Mouse (Mus musculus) hindbrain, postnatal 0 days (tissue): ENCODE data around the gene Gm49711. TPM values are rescaled to one million over a fixed set of nuclear protein-coding genes. Genes with fewer than 3 reads are reported as not detected.
A peak's percentile ranks its signal among the peaks of the same experiment; 100 is the strongest.
"Not testable (repeated sequence)": the region's sequence is repeated elsewhere in the genome, so short reads cannot be mapped to it uniquely, and the experiment has no call there.

ENCODE experiments used
- ATAC-seq: fragments of 200-750 bp; cut with Nextera tagmentation; 2 replicates; pipeline ENCODE4 v1.8.0; 2017; ENCODE audit warnings: mild to moderate bottlenecking, moderate TSS enrichment, moderate library complexity
- DNase-seq: peaks from one replicate; pipeline ENCODE4 v3.0.0-alpha.2; 2015; ENCODE audit warnings: low spot score
- H3K27ac ChIP-seq: fragments of 300-500 bp; sonication (generic); 2 replicates; pipeline ENCODE4 v1.5.1; 2014; ENCODE audit warnings: mild to moderate bottlenecking
- H3K27me3 ChIP-seq: fragments of 300-500 bp; sonication (generic); 2 replicates; pipeline ENCODE4 v1.6.1; 2014; ENCODE audit warnings: low read length, mixed read lengths; ENCODE audit not compliant: insufficient read depth
- H3K36me3 ChIP-seq: fragments of 300-500 bp; sonication (generic); 2 replicates; pipeline ENCODE4 v1.6.1; 2014; ENCODE audit warnings: low read length, mixed read lengths; ENCODE audit not compliant: insufficient read depth
- H3K4me1 ChIP-seq: fragments of 300-500 bp; sonication (generic); 2 replicates; pipeline ENCODE4 v1.6.1; 2014; ENCODE audit warnings: antibody characterized with exemption, low read length, mixed read lengths; ENCODE audit not compliant: insufficient read depth
- H3K4me2 ChIP-seq: fragments of 300-500 bp; sonication (generic); 2 replicates; pipeline ENCODE4 v1.6.1; 2014; ENCODE audit warnings: low read depth, mild to moderate bottlenecking, low read length, moderate library complexity, mixed read lengths
- H3K4me3 ChIP-seq: fragments of 300-500 bp; sonication (generic); 2 replicates; pipeline ENCODE4 v1.5.1; 2014; ENCODE audit warnings: low read length
- H3K9ac ChIP-seq: fragments of 300-500 bp; sonication (generic); replicated peaks from 2 replicates; pipeline ENCODE4 v1.6.1; 2014; ENCODE audit warnings: mild to moderate bottlenecking, low read length, moderate library complexity, mixed read lengths
- H3K9me3 ChIP-seq: fragments of 300-500 bp; sonication (generic); 2 replicates; pipeline ENCODE4 v1.6.1; 2016; ENCODE audit warnings: low read length, mixed read lengths
- CTCF ChIP-seq: IDR thresholded peaks from 2 replicates; pipeline ENCODE4 v1.5.1; 2016; ENCODE audit warnings: antibody characterized with exemption, control low read depth, low read depth
- WGBS: fragments of 180-500 bp; shearing (Covaris S2); extraction: QIAGEN DNeasy Blood & Tissue Kit; methylation state at CpG from one replicate; pipeline ENCODE4 v1.1.7; 2014; 5-methylcytosine and 5-hydroxymethylcytosine counted together
- polyA plus RNA-seq: library from polyadenylated mRNA; unstranded; fragments of >200 nt; fragmentation: Nextera tagmentation; extraction: Ambion mirVana; gene quantifications from 2 replicates; pipeline ENCODE4 v1.2.1, GENCODE M21; 2015
- total RNA-seq: library from RNA; depleted of rRNA; stranded (reverse); fragments of >200 nt; gene quantifications from 2 replicates; pipeline ENCODE4 v1.2.3, GENCODE M21; 2014

The Gm49711 gene
- total and polyA plus RNA-seq, 2 experiments from 2014 or later, result 0.58 TPM; not detected in 1

- TF ChIP-seq CTCF, result no peak
- no peak overlapping the region for H3K4me3 ChIP-seq
- no peaks in the 10 kb centered on the region for H3K36me3 ChIP-seq
- ATAC-seq (no peak), DNase-seq (no peak)
- H3K4me1 ChIP-seq, result no peaks in the 10 kb centered on the region
- no peak overlapping the region for H3K9ac ChIP-seq
- no peak overlapping the region for H3K27ac ChIP-seq
- H3K9me3 ChIP-seq, result peaks cover 3% of the 10 kb centered on the region; the same call in 1 of the 2 replicates
- no peak overlapping the region for H3K4me2 ChIP-seq
- H3K27me3 ChIP-seq, result no peaks in the 10 kb centered on the region
Observed at GRCm38 (mm10) chr16:92190603-92191002, 132.5 kb downstream of the Gm49711 start.

- 69% methylated on average over 6 of the region's 6 CpGs for WGBS
- ATAC-seq (no peak), DNase-seq (no peak)
- Histone ChIP-seq H3K9me3 (peaks cover 3% of the 10 kb centered on the region; the same call in 1 of the 2 replicates), H3K4me1 (no peaks in the 10 kb centered on the region), H3K27me3 (no peaks in the 10 kb centered on the region), H3K36me3 (no peaks in the 10 kb centered on the region), H3K27ac (no peak overlapping the region), H3K9ac (no peak overlapping the region), H3K4me2 (no peak overlapping the region), H3K4me3 (no peak overlapping the region)
- TF ChIP-seq CTCF, result no peak
Observed at GRCm38 (mm10) chr16:92195094-92195493, 137.0 kb downstream of the Gm49711 start.

GRCm38 (mm10) chr16:92196741-92197331 is 138.7 kb downstream of the Gm49711 start:
- TF ChIP-seq CTCF, result no peak
- Histone ChIP-seq H3K4me2 (no peak overlapping the region), H3K4me1 (no peaks in the 10 kb centered on the region), H3K27ac (peak overlapping the region; percentile 34), H3K9me3 (peaks cover 3% of the 10 kb centered on the region; the same call in 1 of the 2 replicates), H3K36me3 (no peaks in the 10 kb centered on the region), H3K4me3 (no peak overlapping the region), H3K27me3 (no peaks in the 10 kb centered on the region), H3K9ac (no peak overlapping the region)
- DNase-seq (peak; percentile 52), ATAC-seq (peak; percentile 57)
- WGBS, result 39% methylated on average over 8 of the region's 8 CpGs

- no peak for TF ChIP-seq CTCF
- ATAC-seq (peak; percentile 96), DNase-seq (peak; percentile 79)
- Histone ChIP-seq H3K27me3 (no peaks in the 10 kb centered on the region), H3K36me3 (no peaks in the 10 kb centered on the region), H3K4me3 (no peak overlapping the region), H3K9me3 (no peaks in the 10 kb centered on the region), H3K27ac (peak overlapping the region; percentile 62; the same call in 1 of the 2 replicates), H3K4me2 (no peak overlapping the region), H3K9ac (no peak overlapping the region), H3K4me1 (no peaks in the 10 kb centered on the region)
- WGBS, result 28% methylated on average over 7 of the region's 7 CpGs
Observed at GRCm38 (mm10) chr16:92200615-92201014, 142.5 kb downstream of the Gm49711 start.

GRCm38 (mm10) chr16:92203599-92203998 is 145.5 kb downstream of the Gm49711 start:
- 68% methylated on average over 8 of the region's 8 CpGs for WGBS
- peak; percentile 41 for DNase-seq
- Histone ChIP-seq H3K36me3 (no peaks in the 10 kb centered on the region), H3K4me3 (no peak overlapping the region), H3K9me3 (no peaks in the 10 kb centered on the region), H3K27me3 (no peaks in the 10 kb centered on the region), H3K9ac (no peak overlapping the region), H3K27ac (no peak overlapping the region), H3K4me1 (no peaks in the 10 kb centered on the region), H3K4me2 (no peak overlapping the region)
- TF ChIP-seq CTCF, result peak; percentile 50
- no peak for ATAC-seq

- no peak for TF ChIP-seq CTCF
- no peaks in the 10 kb centered on the region for H3K4me1 ChIP-seq
- no peak overlapping the region for H3K9ac ChIP-seq
- H3K9me3 ChIP-seq, result no peaks in the 10 kb centered on the region
- DNase-seq, result peak; percentile 12
- no peak overlapping the region for H3K4me2 ChIP-seq
- H3K4me3 ChIP-seq, result no peak overlapping the region
- no peak for ATAC-seq
- no peaks in the 10 kb centered on the region for H3K36me3 ChIP-seq
- no peak overlapping the region for H3K27ac ChIP-seq
- H3K27me3 ChIP-seq, result no peaks in the 10 kb centered on the region
- WGBS, result 61% methylated on average over 5 of the region's 5 CpGs
Observed at GRCm38 (mm10) chr16:92209291-92209781, 151.2 kb downstream of the Gm49711 start.

- 73% methylated on average over 5 of the region's 5 CpGs for WGBS
- H3K9ac ChIP-seq, H3K4me1 ChIP-seq: not testable (repeated sequence)
Observed at GRCm38 (mm10) chr16:92210316-92210715, 152.2 kb downstream of the Gm49711 start.

GRCm38 (mm10) chr16:92213911-92214310 is 155.8 kb downstream of the Gm49711 start:
- 67% methylated on average over 1 of the region's 1 CpGs for WGBS
- H3K4me2 ChIP-seq, H3K27ac ChIP-seq, H3K9me3 ChIP-seq, H3K36me3 ChIP-seq, H3K4me3 ChIP-seq, H3K9ac ChIP-seq, ATAC-seq, H3K4me1 ChIP-seq, H3K27me3 ChIP-seq, DNase-seq: not testable (repeated sequence)

More at GRCm38 (mm10) chr16:92210316-92210715, 152.2 kb downstream of the Gm49711 start:
- not testable (repeated sequence) for ATAC-seq, H3K27me3 ChIP-seq, H3K4me3 ChIP-seq, DNase-seq, H3K36me3 ChIP-seq, H3K27ac ChIP-seq, H3K9me3 ChIP-seq, H3K4me2 ChIP-seq
